Mouse (Mus musculus): ENCODE measurements around the gene Fstl3. TPM values are rescaled to one million over a fixed set of nuclear protein-coding genes. Genes with fewer than 3 reads are reported as not detected.

The Fstl3 gene
- polyA plus RNA-seq, 1 experiment: 12.1 TPM

DNA sequence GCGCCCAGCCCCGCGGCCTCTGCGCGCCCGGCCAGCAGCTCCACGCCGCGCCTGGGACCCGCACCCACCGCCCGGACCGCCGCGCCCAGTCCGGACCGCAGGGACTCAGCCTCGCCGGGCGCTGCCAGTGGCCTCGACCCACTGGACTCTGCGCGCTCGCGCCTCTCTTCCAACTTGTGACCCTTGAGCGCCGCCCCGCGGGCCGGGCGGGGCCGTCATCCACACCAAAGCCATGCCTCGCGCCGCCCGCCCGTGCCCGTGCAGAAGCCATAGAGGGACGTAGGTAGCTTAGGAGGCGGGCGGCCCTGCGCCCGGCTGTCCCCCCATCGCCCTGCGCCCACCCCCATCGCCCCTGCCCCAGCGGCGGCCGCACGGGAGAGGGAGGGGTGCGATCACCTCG lies 41.7 kb upstream of the Fstl3 start:
- no peak overlapping the region for H3ac ChIP-seq (ENCODE audit: control insufficient read depth, insufficient read length, low read depth)

DNA sequence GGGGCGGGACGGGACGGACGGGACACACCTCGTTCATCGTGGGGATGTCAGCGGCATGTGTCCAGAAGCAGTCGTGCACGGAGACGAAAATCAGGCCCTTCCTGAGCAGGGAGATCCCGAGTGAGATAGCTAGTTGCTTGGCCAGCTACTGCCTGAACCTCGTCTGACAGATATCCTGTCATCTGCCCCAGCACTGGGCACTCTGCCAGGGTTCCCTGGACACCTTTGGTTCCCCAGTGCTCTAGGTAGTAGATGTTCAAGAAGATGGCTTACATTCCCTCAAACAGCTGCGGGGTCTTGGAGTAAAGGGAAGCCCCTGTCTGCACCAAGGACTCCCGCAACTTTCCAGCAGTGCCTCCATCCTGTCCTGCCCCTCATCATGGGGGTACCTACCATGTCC lies 40.4 kb upstream of the Fstl3 start:
- Histone ChIP-seq H3K79me2 (ENCODE audit: control insufficient read depth, insufficient read depth) (no peaks in the 10 kb centered on the region), H3K79me3 (ENCODE audit: low read depth) (peaks cover 2% of the 10 kb centered on the region), H3K36me3 (ENCODE audit: control insufficient read depth, insufficient read depth) (peaks cover 71% of the 10 kb centered on the region), H3K27me3 (ENCODE audit: control insufficient read depth, insufficient read depth, insufficient read length) (no peaks in the 10 kb centered on the region), H3ac (ENCODE audit: control insufficient read depth, insufficient read length, low read depth) (no peak overlapping the region), H3K4me3 (ENCODE audit: insufficient read depth, poor library complexity, severe bottlenecking) (no peak overlapping the region)
- TF ChIP-seq CEBPB (IDR thresholded peaks at IDR 0.05; ENCODE audit: low read depth) (no peak), FOSL1 (IDR thresholded peaks at IDR 0.05; ENCODE audit: insufficient read depth, low read length, poor library complexity, severe bottlenecking) (no peak), MYOG (IDR thresholded peaks at IDR 0.05; ENCODE audit: control insufficient read depth, extremely low read depth, insufficient read length) (no peak), CTCF (IDR thresholded peaks at IDR 0.05; ENCODE audit: control insufficient read depth, insufficient read depth, insufficient read length) (no peak), USF1 (IDR thresholded peaks at IDR 0.05; ENCODE audit: low read depth) (no peak), MAX (IDR thresholded peaks at IDR 0.05) (no peak)

More for the DNA sequence above, 41.7 kb upstream of the Fstl3 start:
- no peak for TF ChIP-seq CTCF (IDR thresholded peaks at IDR 0.05; ENCODE audit: control insufficient read depth, insufficient read depth, insufficient read length)
- no peak for TF ChIP-seq MYOG (IDR thresholded peaks at IDR 0.05; ENCODE audit: control insufficient read depth, extremely low read depth, insufficient read length)
- no peak for TF ChIP-seq FOSL1 (IDR thresholded peaks at IDR 0.05; ENCODE audit: insufficient read depth, low read length, poor library complexity, severe bottlenecking)
- no peak for TF ChIP-seq USF1 (IDR thresholded peaks at IDR 0.05; ENCODE audit: low read depth)
- no peak for TF ChIP-seq MYOD1 (IDR thresholded peaks at IDR 0.05; ENCODE audit: control insufficient read depth, insufficient read length, low read depth)
- no peak for TF ChIP-seq MAX (IDR thresholded peaks at IDR 0.05)
- no peak for TF ChIP-seq CEBPB (IDR thresholded peaks at IDR 0.05; ENCODE audit: low read depth)
- Histone ChIP-seq H3K27me3 (ENCODE audit: control insufficient read depth, insufficient read depth, insufficient read length) (no peaks in the 10 kb centered on the region), H3K4me3 (ENCODE audit: insufficient read depth, poor library complexity, severe bottlenecking) (no peak overlapping the region), H3K79me3 (ENCODE audit: low read depth) (peaks cover 2% of the 10 kb centered on the region), H3K79me2 (ENCODE audit: control insufficient read depth, insufficient read depth) (no peaks in the 10 kb centered on the region), H3K36me3 (ENCODE audit: control insufficient read depth, insufficient read depth) (peaks cover 58% of the 10 kb centered on the region)

GRCm38 (mm10) chr10:79738259-79738658 lies 38.8 kb upstream of the Fstl3 start:
- Histone ChIP-seq H3K27me3 (ENCODE audit: control insufficient read depth, insufficient read depth, insufficient read length) (no peaks in the 10 kb centered on the region), H3K4me3 (ENCODE audit: insufficient read depth, poor library complexity, severe bottlenecking) (no peak overlapping the region), H3K79me2 (ENCODE audit: control insufficient read depth, insufficient read depth) (no peaks in the 10 kb centered on the region), H3K36me3 (ENCODE audit: control insufficient read depth, insufficient read depth) (peaks cover 80% of the 10 kb centered on the region), H3K79me3 (ENCODE audit: low read depth) (peaks cover 2% of the 10 kb centered on the region), H3ac (ENCODE audit: control insufficient read depth, insufficient read length, low read depth) (no peak overlapping the region)
- no peak for TF ChIP-seq MYOD1 (IDR thresholded peaks at IDR 0.05; ENCODE audit: control insufficient read depth, insufficient read length, low read depth)
- no peak for TF ChIP-seq MAX (IDR thresholded peaks at IDR 0.05)
- TF ChIP-seq USF1 (IDR thresholded peaks at IDR 0.05; ENCODE audit: low read depth): no peak
- TF ChIP-seq FOSL1 (IDR thresholded peaks at IDR 0.05; ENCODE audit: insufficient read depth, low read length, poor library complexity, severe bottlenecking): no peak
- no peak for TF ChIP-seq MYOG (IDR thresholded peaks at IDR 0.05; ENCODE audit: control insufficient read depth, extremely low read depth, insufficient read length)
- no peak for TF ChIP-seq CEBPB (IDR thresholded peaks at IDR 0.05; ENCODE audit: low read depth)
- no peak for TF ChIP-seq CTCF (IDR thresholded peaks at IDR 0.05; ENCODE audit: control insufficient read depth, insufficient read depth, insufficient read length)

GRCm38 (mm10) chr10:79739234-79739633 lies 37.8 kb upstream of the Fstl3 start:
- H3K36me3 ChIP-seq (ENCODE audit: control insufficient read depth, insufficient read depth): peaks cover 80% of the 10 kb centered on the region
- H3K79me3 ChIP-seq (ENCODE audit: low read depth): peaks cover 2% of the 10 kb centered on the region
- no peak for TF ChIP-seq MAX (IDR thresholded peaks at IDR 0.05)
- TF ChIP-seq USF1 (IDR thresholded peaks at IDR 0.05; ENCODE audit: low read depth): no peak
- TF ChIP-seq CEBPB (IDR thresholded peaks at IDR 0.05; ENCODE audit: low read depth): no peak
- TF ChIP-seq MYOG (IDR thresholded peaks at IDR 0.05; ENCODE audit: control insufficient read depth, extremely low read depth, insufficient read length): no peak
- TF ChIP-seq MYOD1 (IDR thresholded peaks at IDR 0.05; ENCODE audit: control insufficient read depth, insufficient read length, low read depth): no peak
- TF ChIP-seq CTCF (IDR thresholded peaks at IDR 0.05; ENCODE audit: control insufficient read depth, insufficient read depth, insufficient read length): no peak
- TF ChIP-seq FOSL1 (IDR thresholded peaks at IDR 0.05; ENCODE audit: insufficient read depth, low read length, poor library complexity, severe bottlenecking): no peak
- H3K27me3 ChIP-seq (ENCODE audit: control insufficient read depth, insufficient read depth, insufficient read length): no peaks in the 10 kb centered on the region
- H3K79me2 ChIP-seq (ENCODE audit: control insufficient read depth, insufficient read depth): no peaks in the 10 kb centered on the region
- no peak overlapping the region for H3K4me3 ChIP-seq (ENCODE audit: insufficient read depth, poor library complexity, severe bottlenecking)
- no peak overlapping the region for H3ac ChIP-seq (ENCODE audit: control insufficient read depth, insufficient read length, low read depth)

DNA sequence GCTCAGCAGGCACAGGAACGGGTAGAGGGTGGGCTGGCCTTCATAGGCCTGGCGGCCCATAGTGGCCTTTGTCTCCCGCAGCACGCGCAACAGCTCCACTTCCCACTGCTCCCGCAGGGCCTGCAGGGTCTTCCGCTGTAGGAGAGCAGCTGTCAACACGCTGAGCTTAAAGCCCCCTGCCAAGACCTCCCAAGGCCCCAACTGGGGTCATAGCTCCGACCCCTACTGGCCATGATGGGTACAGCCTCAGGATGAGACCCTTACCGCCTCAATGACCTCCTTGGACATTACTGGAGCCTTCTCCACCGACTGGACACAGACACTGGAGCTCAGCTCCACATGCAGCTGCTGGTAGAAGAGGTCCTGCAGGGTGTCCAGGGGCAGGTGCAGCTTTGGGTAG lies 36.2 kb upstream of the Fstl3 start:
- H3K79me3 ChIP-seq (ENCODE audit: low read depth): peaks cover 9% of the 10 kb centered on the region
- H3K27me3 ChIP-seq (ENCODE audit: control insufficient read depth, insufficient read depth, insufficient read length): no peaks in the 10 kb centered on the region
- H3K4me3 ChIP-seq (ENCODE audit: insufficient read depth, poor library complexity, severe bottlenecking): no peak overlapping the region
- H3K36me3 ChIP-seq (ENCODE audit: control insufficient read depth, insufficient read depth): peaks cover 75% of the 10 kb centered on the region
- peaks cover 10% of the 10 kb centered on the region for H3K79me2 ChIP-seq (ENCODE audit: control insufficient read depth, insufficient read depth)
- no peak for TF ChIP-seq USF1 (IDR thresholded peaks at IDR 0.05; ENCODE audit: low read depth)
- no peak overlapping the region for H3ac ChIP-seq (ENCODE audit: control insufficient read depth, insufficient read length, low read depth)

DNA sequence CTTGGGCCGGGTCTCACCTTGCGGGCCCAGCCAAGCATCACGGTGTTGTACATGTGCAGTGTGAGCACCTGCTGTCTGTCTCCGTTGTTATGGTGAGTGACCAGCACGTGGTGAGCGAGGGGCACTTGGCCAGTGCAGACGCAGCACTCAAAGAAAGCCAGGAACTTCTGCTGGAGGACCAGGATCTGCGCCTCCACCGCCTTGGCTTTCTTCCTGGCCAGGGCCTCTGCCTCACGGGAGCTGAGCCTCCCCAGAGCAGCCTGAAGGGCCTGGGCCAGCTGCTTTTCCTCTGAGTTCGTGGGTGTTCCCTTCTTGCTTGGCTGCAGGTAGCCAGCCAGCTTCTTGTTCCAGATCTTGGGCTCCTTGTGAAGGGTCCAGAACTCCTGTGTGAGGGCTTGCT lies 33.9 kb upstream of the Fstl3 start:
- H3K36me3 ChIP-seq (ENCODE audit: control insufficient read depth, insufficient read depth): peaks cover 56% of the 10 kb centered on the region
- H3K79me3 ChIP-seq (ENCODE audit: low read depth): peaks cover 10% of the 10 kb centered on the region
- H3K79me2 ChIP-seq (ENCODE audit: control insufficient read depth, insufficient read depth): peaks cover 14% of the 10 kb centered on the region
- no peak overlapping the region for H3K4me3 ChIP-seq (ENCODE audit: insufficient read depth, poor library complexity, severe bottlenecking)
- TF ChIP-seq FOSL1 (IDR thresholded peaks at IDR 0.05; ENCODE audit: insufficient read depth, low read length, poor library complexity, severe bottlenecking) (no peak), MYOD1 (IDR thresholded peaks at IDR 0.05; ENCODE audit: control insufficient read depth, insufficient read length, low read depth) (no peak), USF1 (IDR thresholded peaks at IDR 0.05; ENCODE audit: low read depth) (no peak), CTCF (IDR thresholded peaks at IDR 0.05; ENCODE audit: control insufficient read depth, insufficient read depth, insufficient read length) (no peak), CEBPB (IDR thresholded peaks at IDR 0.05; ENCODE audit: low read depth) (no peak), MYOG (IDR thresholded peaks at IDR 0.05; ENCODE audit: control insufficient read depth, extremely low read depth, insufficient read length) (no peak), MAX (IDR thresholded peaks at IDR 0.05) (no peak)
- no peaks in the 10 kb centered on the region for H3K27me3 ChIP-seq (ENCODE audit: control insufficient read depth, insufficient read depth, insufficient read length)
- no peak overlapping the region for H3ac ChIP-seq (ENCODE audit: control insufficient read depth, insufficient read length, low read depth)

All from C2C12 (cell line).